Mouse (Mus musculus): ENCODE results near the gene Tmem100. TPM values are rescaled to one million over a fixed set of nuclear protein-coding genes. Genes with fewer than 3 reads are reported as not detected.

Tmem100 gene
- polyA plus RNA-seq, 1 experiment from 2014 or later, result 25.1 TPM

Other genes starting within 250 kb of the Tmem100 start
- gene Pctp, start 27.5 kb upstream of the Tmem100 start, polyA plus RNA-seq (2014; fragmentation: Nextera tagmentation; extraction: Ambion mirVana), result 0.90 and 1.5 TPM in 2 replicates
- 23.7 and 24.9 TPM in 2 replicates for gene Gm45716, start 157.3 kb downstream of the Tmem100 start, polyA plus RNA-seq (2014; fragmentation: Nextera tagmentation; extraction: Ambion mirVana)
- 80.6 and 94.1 TPM in 2 replicates for gene Mmd, start 219.1 kb downstream of the Tmem100 start, polyA plus RNA-seq (2014; fragmentation: Nextera tagmentation; extraction: Ambion mirVana)